Mouse (Mus musculus): ENCODE results near the gene Col2a1. TPM values are rescaled to one million over a fixed set of nuclear protein-coding genes. Genes with fewer than 3 reads are reported as not detected.

Col2a1 gene
- polyA plus RNA-seq, 1 experiment from 2014 or later = 377 TPM

DNA sequence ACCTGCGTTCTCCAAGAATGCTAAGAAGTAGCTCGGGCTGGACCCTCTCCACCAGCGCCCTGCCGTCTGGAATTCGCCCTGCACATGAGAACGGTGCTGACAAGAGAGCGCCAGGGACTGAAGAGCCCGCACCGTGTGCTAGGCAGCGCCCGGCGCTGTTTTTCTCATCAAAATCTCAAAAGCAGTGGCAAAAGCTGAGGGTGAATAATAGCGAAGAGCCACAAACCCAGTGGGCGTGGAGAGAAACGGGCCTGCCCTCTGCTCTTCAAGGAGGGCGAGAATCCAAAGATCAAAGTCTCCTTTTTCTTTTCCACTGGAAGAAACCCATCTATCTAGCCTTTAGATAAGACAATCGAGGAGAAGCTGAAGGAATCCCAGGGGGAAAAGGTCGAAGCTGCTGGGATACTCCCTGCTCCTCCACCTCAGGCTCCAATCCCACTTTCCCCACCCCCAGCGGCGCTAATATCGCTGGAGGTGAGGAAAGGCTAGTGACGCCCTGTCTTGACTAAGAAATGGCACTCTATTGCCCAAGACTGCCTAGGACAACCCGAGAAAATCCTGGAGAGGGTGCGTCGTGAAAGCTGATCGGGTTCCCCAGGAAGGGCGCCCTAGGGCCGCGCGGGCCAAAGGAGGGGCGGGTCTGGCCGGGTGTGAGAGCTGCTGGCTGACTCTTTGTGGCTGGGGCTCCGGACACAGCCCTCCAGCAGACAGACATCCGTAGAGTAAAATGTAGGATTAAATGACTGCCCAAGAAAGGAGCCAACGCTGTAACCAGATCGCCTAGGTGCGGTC is 3.0 kb downstream of the Col2a1 start:
- Histone ChIP-seq H3K4me1 (peaks cover 32% of the 10 kb centered on the region), H3K4me3 (peak overlapping the region; percentile 67), H3K9ac (peak overlapping the region; percentile 84), H3K4me2 (replicated peaks) (peak overlapping the region; percentile 81), H3K27me3 (peaks cover 2% of the 10 kb centered on the region; the same call in 1 of the 2 replicates), H3K27ac (peak overlapping the region; percentile 93), H3K36me3 (peaks cover 23% of the 10 kb centered on the region), H3K9me3 (no peaks in the 10 kb centered on the region)
- WGBS = 1% methylated on average over 37 of the region's 37 CpGs
- ATAC-seq (ENCODE audit: insufficient number of reproducible peaks, insufficient read depth, low FRiP score, low TSS enrichment) = no peak; the same call in none of the 2 replicates

DNA sequence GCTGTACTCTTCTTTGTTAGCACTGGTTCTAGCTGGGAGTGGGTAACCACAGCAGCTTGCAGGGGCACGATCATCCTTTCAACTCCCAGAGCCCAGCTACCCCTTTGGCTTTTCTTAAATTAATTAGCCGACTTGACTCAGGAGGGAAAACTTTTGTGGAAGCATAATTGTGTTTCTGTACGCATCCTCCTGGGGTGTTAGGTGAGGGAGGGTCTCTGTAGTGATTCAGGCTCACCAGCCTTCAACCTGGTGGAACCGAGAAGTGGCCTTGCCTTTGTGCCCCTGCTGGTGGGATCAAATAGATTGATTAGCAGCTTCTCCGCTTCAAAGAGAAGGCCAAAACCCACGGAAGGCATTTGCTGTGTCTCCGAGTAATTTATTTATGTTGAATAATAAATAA is 4.5 kb downstream of the Col2a1 start:
- Histone ChIP-seq H3K36me3 (peaks cover 38% of the 10 kb centered on the region), H3K4me1 (peaks cover 24% of the 10 kb centered on the region), H3K4me3 (no peak overlapping the region), H3K4me2 (replicated peaks) (peak overlapping the region; percentile 81), H3K9me3 (no peaks in the 10 kb centered on the region), H3K27me3 (peaks cover 2% of the 10 kb centered on the region; the same call in 1 of the 2 replicates), H3K9ac (no peak overlapping the region), H3K27ac (no peak overlapping the region)
- ATAC-seq (ENCODE audit: insufficient number of reproducible peaks, insufficient read depth, low FRiP score, low TSS enrichment) = no peak
- WGBS = 28% methylated on average over 7 of the region's 7 CpGs

DNA sequence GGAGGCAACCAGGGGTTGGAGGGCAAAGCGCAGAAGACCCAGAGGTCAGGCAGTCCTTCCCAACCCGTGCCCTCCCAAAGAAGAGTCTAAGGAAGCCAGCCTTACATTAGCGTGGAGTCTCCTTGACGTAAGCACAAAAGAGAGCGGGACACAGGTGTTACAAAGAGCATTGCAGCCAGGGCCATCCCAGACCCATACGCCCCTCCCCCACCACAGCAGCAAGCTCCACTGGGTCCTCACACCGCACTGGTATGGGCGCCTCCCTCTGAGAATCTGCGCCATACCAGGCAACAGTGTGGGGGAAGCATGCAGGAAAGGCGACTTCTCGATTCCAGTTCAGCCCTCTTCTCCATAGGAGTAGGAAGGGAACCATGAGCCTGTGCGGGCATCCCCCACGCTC is 4.9 kb downstream of the Col2a1 start:
- ATAC-seq (ENCODE audit: insufficient number of reproducible peaks, insufficient read depth, low FRiP score, low TSS enrichment) = no peak
- no peaks in the 10 kb centered on the region for H3K9me3 ChIP-seq
- WGBS = 46% methylated on average over 13 of the region's 13 CpGs
- H3K27me3 ChIP-seq = peaks cover 1% of the 10 kb centered on the region; the same call in 1 of the 2 replicates
- H3K36me3 ChIP-seq = peaks cover 43% of the 10 kb centered on the region
- no peak overlapping the region for H3K9ac ChIP-seq
- peaks cover 20% of the 10 kb centered on the region for H3K4me1 ChIP-seq
- no peak overlapping the region; the same call in 1 of the 2 replicates for H3K4me2 ChIP-seq (replicated peaks)
- no peak overlapping the region for H3K4me3 ChIP-seq
- no peak overlapping the region for H3K27ac ChIP-seq

DNA sequence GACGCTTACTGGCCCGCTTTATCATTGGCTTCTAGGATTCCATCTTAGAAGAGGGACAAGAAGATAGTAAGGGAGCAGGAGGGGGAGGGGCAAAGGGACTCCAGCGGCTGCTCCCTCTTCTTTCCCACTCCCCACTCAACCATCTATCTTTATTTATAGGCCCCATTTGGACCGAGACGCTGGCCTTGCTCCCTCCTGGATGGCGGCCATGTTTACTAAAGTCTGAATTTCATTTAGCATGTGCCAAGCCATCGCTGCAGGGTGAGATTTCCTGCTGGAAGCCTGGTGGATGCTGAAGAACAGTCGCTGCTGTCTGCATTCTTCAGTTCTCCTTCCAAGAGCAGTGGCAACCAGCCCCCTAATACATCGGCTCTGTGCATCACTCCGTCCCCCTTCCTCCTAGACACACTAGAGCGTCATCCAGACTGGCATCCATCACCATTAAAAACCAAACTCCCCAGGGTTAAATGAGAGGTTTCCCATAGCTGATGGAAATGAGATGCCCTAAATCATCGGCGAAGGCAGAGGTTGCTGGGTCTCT is 7.7 kb downstream of the Col2a1 start:
- Histone ChIP-seq H3K9ac (no peak overlapping the region), H3K9me3 (no peaks in the 10 kb centered on the region), H3K4me1 (peaks cover 33% of the 10 kb centered on the region), H3K4me3 (no peak overlapping the region), H3K36me3 (peaks cover 49% of the 10 kb centered on the region), H3K4me2 (replicated peaks) (no peak overlapping the region), H3K27me3 (no peaks in the 10 kb centered on the region), H3K27ac (no peak overlapping the region)
- 89% methylated on average over 13 of the region's 13 CpGs for WGBS
- no peak for ATAC-seq (ENCODE audit: insufficient number of reproducible peaks, insufficient read depth, low FRiP score, low TSS enrichment)

DNA sequence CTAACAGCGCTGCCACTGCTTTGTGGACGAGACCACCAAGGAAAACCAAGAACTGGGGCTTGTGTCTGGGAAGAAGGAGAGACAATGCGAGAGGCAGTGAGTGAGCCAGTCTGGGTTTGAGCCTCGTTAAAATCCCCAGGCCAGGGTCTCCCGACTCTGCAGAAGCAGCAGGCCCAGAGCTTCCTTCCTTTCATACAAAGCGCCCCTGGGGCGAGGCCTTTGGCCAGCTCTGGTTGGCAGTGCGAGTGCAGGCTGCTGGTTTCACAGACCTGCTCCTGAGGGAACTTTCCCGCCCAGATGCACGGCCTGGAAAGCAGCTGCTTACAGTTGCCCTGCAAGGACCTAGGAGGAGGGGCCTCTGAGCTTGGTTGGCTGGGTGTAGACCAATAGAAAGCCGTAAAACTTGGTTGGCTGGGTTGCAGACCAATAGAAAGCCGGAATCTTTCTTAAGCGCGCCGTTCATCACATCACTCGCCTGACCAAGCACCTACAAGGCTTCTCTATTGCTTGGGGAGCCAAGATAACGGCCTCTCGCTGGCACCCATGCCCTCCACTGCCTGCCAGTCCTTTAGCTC is 11.7 kb downstream of the Col2a1 start:
- 3% methylated on average over 18 of the region's 18 CpGs for WGBS
- H3K27me3 ChIP-seq = no peaks in the 10 kb centered on the region
- H3K9me3 ChIP-seq = no peaks in the 10 kb centered on the region
- H3K9ac ChIP-seq = peak overlapping the region; percentile 47
- H3K4me3 ChIP-seq = peak overlapping the region; percentile 16
- peaks cover 46% of the 10 kb centered on the region for H3K4me1 ChIP-seq
- peak overlapping the region; percentile 34 for H3K4me2 ChIP-seq (replicated peaks)
- H3K36me3 ChIP-seq = peaks cover 61% of the 10 kb centered on the region
- peak; percentile 90 for ATAC-seq (ENCODE audit: insufficient number of reproducible peaks, insufficient read depth, low FRiP score, low TSS enrichment)
- H3K27ac ChIP-seq = peak overlapping the region; percentile 93

DNA sequence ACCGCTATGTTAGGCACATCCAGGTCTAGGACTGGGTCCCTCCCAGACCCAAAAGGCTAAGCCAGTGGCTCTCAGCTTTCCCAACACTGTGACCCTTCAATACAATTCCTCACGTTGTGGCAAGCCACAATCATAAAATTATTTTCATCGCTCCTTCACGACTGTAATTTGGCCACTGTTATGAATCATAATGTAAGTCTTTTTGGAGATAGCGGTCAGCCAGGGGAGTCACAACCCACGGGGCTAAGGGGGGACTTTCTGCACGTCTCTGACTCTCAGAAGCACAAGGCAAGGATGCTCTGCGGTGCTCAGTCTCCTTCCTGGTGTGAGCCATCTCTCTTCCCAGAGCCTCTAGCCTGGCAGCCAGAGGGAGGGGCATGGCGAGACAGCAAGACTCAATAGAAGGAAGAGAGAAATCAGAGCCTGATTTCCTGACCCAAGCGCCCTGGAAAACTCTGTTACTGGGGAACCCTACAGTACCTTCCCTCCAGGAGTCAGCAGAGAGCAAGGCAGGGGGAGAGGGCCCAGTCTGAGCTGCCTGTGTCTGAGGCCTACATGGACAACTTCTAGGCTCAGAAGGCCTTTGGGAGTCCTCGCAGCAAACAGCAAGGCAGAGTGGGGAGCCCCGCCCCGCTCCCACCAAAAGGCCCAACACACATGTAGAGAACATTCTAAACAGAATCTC is 12.3 kb downstream of the Col2a1 start:
- Histone ChIP-seq H3K27ac (peak overlapping the region; percentile 93), H3K9ac (peak overlapping the region; percentile 47), H3K9me3 (no peaks in the 10 kb centered on the region), H3K4me2 (replicated peaks) (peak overlapping the region; percentile 27; the same call in 1 of the 2 replicates), H3K27me3 (no peaks in the 10 kb centered on the region), H3K36me3 (peaks cover 62% of the 10 kb centered on the region), H3K4me3 (no peak overlapping the region), H3K4me1 (peaks cover 46% of the 10 kb centered on the region)
- WGBS = 33% methylated on average over 13 of the region's 13 CpGs
- no peak for ATAC-seq (ENCODE audit: insufficient number of reproducible peaks, insufficient read depth, low FRiP score, low TSS enrichment)

DNA sequence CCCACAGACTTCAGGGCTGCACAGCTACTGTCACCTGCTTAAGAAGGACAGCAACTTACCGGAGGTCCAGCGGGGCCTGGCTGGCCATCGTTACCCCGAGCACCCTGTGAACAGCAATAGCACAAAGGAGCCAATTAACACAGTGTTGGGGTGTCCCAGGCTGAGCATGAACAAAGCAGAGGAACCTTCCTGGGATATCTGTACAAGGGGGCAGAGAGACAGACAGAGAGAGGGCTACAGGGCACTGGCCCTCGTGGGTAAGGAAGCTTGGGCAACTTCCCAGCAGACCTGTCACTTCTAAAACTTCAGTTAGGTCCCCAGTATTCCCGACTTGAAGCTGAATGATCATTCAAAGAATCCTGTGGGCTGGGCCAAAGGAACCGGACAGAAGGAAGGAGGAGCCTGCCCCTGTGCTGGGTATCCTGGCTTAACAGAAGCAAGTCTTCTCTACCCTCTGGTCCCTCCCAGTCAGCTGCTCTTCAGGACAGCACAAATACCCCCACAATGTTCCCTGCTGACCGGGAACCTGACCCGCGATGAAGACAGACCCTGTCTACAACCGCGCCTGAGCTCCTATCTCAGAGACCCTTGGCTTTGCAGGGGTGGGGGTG is 13.1 kb downstream of the Col2a1 start:
- H3K4me2 ChIP-seq (replicated peaks) = peak overlapping the region; percentile 35; the same call in 1 of the 2 replicates

DNA sequence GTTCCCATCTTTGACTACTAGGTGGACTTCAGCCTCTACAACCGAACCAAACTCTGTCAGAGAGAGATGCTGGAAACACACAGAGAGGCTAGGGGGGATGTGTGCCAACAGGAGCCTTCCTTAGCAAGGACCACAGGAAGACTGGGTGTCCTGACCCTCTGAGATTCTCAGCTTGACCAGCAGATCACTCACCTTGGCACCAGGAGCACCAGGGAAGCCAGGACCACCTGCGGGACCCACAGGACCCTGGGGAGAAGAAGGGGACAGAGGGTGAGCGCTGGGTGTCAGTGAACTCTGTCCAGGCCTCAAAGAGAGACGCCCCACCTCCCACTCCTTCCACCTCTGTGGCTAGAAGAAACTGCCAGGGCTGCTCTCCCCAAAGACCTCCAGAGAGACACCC is 13.8 kb downstream of the Col2a1 start:
- Histone ChIP-seq H3K36me3 (peaks cover 62% of the 10 kb centered on the region), H3K9ac (peak overlapping the region; percentile 6; the same call in 1 of the 2 replicates), H3K4me3 (no peak overlapping the region), H3K27ac (peak overlapping the region; percentile 93), H3K27me3 (no peaks in the 10 kb centered on the region), H3K4me2 (replicated peaks) (peak overlapping the region; percentile 35), H3K9me3 (no peaks in the 10 kb centered on the region), H3K4me1 (peaks cover 46% of the 10 kb centered on the region)
- 2% methylated on average over 4 of the region's 4 CpGs for WGBS
- no peak for ATAC-seq (ENCODE audit: insufficient number of reproducible peaks, insufficient read depth, low FRiP score, low TSS enrichment)

More for the DNA sequence above, 13.1 kb downstream of the Col2a1 start:
- H3K27ac ChIP-seq = peak overlapping the region; percentile 93
- WGBS = 13% methylated on average over 12 of the region's 12 CpGs
- H3K4me1 ChIP-seq = peaks cover 46% of the 10 kb centered on the region
- ATAC-seq (ENCODE audit: insufficient number of reproducible peaks, insufficient read depth, low FRiP score, low TSS enrichment) = no peak
- H3K36me3 ChIP-seq = peaks cover 62% of the 10 kb centered on the region
- no peaks in the 10 kb centered on the region for H3K9me3 ChIP-seq
- H3K9ac ChIP-seq = peak overlapping the region; percentile 6; the same call in 1 of the 2 replicates
- no peaks in the 10 kb centered on the region for H3K27me3 ChIP-seq
- H3K4me3 ChIP-seq = no peak overlapping the region

DNA sequence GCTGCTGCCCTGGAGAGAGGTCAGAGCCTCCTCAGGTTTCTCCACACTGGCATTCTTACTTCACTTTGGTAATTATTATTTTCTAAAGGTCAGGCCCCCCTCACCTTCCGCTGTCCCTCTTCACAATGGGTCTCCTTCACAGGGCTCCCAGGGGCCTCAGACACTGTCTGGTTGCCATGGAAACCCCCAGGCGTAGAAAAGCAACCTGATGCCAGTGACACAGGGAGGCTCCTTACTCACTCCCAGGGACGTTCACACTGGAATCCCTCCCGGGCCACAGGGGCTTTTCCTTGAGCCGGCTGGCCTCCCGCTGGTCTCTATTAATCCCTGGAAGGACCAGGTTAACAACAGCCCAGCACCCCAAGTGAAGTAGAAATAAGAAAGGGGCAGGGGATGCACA is 14.4 kb downstream of the Col2a1 start:
- Histone ChIP-seq H3K36me3 (peaks cover 62% of the 10 kb centered on the region), H3K9me3 (no peaks in the 10 kb centered on the region), H3K27ac (peak overlapping the region; percentile 93), H3K4me2 (replicated peaks) (peak overlapping the region; percentile 35), H3K9ac (peak overlapping the region; percentile 6; the same call in 1 of the 2 replicates), H3K27me3 (no peaks in the 10 kb centered on the region), H3K4me1 (peaks cover 46% of the 10 kb centered on the region), H3K4me3 (0 out of 2 replicates have a peak overlapping the region, but pooled peaks have one; percentile 15)
- ATAC-seq (ENCODE audit: insufficient number of reproducible peaks, insufficient read depth, low FRiP score, low TSS enrichment) = peak; percentile 12
- 0% methylated on average over 6 of the region's 6 CpGs for WGBS

DNA sequence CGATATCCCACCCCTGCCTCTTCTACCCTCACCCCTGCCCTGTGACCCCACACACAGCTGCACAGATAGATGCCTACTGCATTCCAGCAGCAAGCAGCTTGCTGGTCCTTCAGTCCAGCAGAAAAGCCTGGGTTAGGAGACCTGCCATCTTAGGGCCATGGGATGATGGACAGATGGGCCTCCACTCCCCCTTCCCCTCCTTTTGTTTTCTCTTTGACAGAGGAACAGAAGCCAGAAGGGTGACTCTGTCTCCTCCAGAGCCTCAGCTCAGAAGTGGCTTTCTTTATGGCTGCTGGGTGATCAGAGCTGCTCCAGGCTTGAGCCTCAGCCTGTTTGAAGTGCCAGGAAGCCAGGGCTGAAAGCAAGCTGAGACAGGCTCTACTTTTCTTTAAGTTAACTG is 15.0 kb downstream of the Col2a1 start:
- no peaks in the 10 kb centered on the region for H3K9me3 ChIP-seq
- peaks cover 62% of the 10 kb centered on the region for H3K36me3 ChIP-seq
- ATAC-seq (ENCODE audit: insufficient number of reproducible peaks, insufficient read depth, low FRiP score, low TSS enrichment) = no peak
- peaks cover 46% of the 10 kb centered on the region for H3K4me1 ChIP-seq
- no peaks in the 10 kb centered on the region for H3K27me3 ChIP-seq
- H3K4me3 ChIP-seq = no peak overlapping the region
- peak overlapping the region; percentile 6; the same call in 1 of the 2 replicates for H3K9ac ChIP-seq
- WGBS = 8% methylated on average over 1 of the region's 1 CpGs
- peak overlapping the region; percentile 35; the same call in 1 of the 2 replicates for H3K4me2 ChIP-seq (replicated peaks)
- H3K27ac ChIP-seq = peak overlapping the region; percentile 93

DNA sequence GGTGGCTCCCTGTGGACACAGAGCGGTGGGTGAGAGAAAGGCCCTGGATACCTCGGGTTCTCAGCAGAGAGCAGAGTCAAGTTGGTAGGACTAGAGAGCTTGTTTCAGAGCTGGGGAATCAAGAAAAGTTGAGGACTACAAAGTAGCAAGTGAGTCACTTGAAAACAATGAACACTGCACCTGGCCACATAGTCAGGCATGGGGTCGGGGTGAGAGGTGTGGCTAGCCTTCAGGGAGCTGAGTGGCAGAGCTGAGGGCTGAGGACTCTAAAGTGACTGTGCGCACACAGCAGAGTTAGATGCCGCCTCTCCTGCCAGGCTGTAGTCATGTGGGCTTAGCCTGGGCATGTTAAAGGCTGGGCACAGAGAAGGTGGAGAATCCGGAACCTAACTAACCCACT is 22.9 kb downstream of the Col2a1 start:
- H3K9me3 ChIP-seq = peaks cover 5% of the 10 kb centered on the region; the same call in 1 of the 2 replicates
- H3K27ac ChIP-seq = no peak overlapping the region
- no peak for ATAC-seq (ENCODE audit: insufficient number of reproducible peaks, insufficient read depth, low FRiP score, low TSS enrichment)
- peaks cover 100% of the 10 kb centered on the region for H3K36me3 ChIP-seq
- H3K27me3 ChIP-seq = no peaks in the 10 kb centered on the region
- no peak overlapping the region for H3K9ac ChIP-seq
- H3K4me1 ChIP-seq = no peaks in the 10 kb centered on the region
- H3K4me2 ChIP-seq (replicated peaks) = no peak overlapping the region
- WGBS = 93% methylated on average over 6 of the region's 6 CpGs
- H3K4me3 ChIP-seq = no peak overlapping the region

All from embryonic facial prominence, embryonic 12.5 days (tissue).